Mouse (Mus musculus) cerebellum, postnatal 14 days (tissue): ENCODE measurements around the gene Zfand2b.
A peak's percentile ranks its signal among the peaks of the same experiment; 100 is the strongest.

Experiments used
- DNase-seq, 2 experiments: peaks; one replicate each; pipeline ENCODE4 v3.0.0; 2021; ENCODE audit warnings: mixed read lengths in 2 of 2

Gene Zfand2b

GRCm38 (mm10) chr1:75160256-75160617, 8.2 kb upstream of the Zfand2b start:
- DNase-seq = no peak

GRCm38 (mm10) chr1:75168093-75168471, 364 bp upstream of the Zfand2b start:
- no peak for DNase-seq

GRCm38 (mm10) chr1:75179334-75180104, 11.1 kb downstream of the Zfand2b start:
- peak; percentile 90 to 92 for DNase-seq

GRCm38 (mm10) chr1:75180105-75180590, 11.7 kb downstream of the Zfand2b start, which contains the start of gene Abcb6:
Gene Abcb6, minus strand, starts transcription at chr1:75180392.
- DNase-seq = peak; percentile 87 to 92

GRCm38 (mm10) chr1:75180741-75181140, 12.3 kb downstream of the Zfand2b start:
- no peak for DNase-seq

GRCm38 (mm10) chr1:75181377-75181870, 13.0 kb downstream of the Zfand2b start:
- peak in 1 of 2 experiments; percentile 37 for DNase-seq

- DNase-seq = peak in 1 of 2 experiments; percentile 39
Observed at GRCm38 (mm10) chr1:75182160-75182559, 13.7 kb downstream of the Zfand2b start.

GRCm38 (mm10) chr1:75185495-75185894, 17.0 kb downstream of the Zfand2b start:
- peak in 1 of 2 experiments; percentile 42 for DNase-seq

- no peak for DNase-seq
Observed at GRCm38 (mm10) chr1:75187126-75187525, 18.7 kb downstream of the Zfand2b start.

GRCm38 (mm10) chr1:75187914-75188483, 19.6 kb downstream of the Zfand2b start:
- no peak for DNase-seq

- DNase-seq = no peak
Observed at GRCm38 (mm10) chr1:75190577-75190976, 22.1 kb downstream of the Zfand2b start.

GRCm38 (mm10) chr1:75191258-75191621, 22.8 kb downstream of the Zfand2b start:
- DNase-seq = no peak

GRCm38 (mm10) chr1:75191622-75192402, 23.4 kb downstream of the Zfand2b start, which contains the start of the genes Ankzf1 and Atg9a:
Gene Ankzf1, plus strand, starts transcription at chr1:75192151.
Gene Atg9a, minus strand, starts transcription at chr1:75192196.
- DNase-seq = peak; percentile 92 to 94

GRCm38 (mm10) chr1:75192452-75192851, 24.0 kb downstream of the Zfand2b start:
- DNase-seq = peak in 1 of 2 experiments; percentile 45

- no peak for DNase-seq
Observed at GRCm38 (mm10) chr1:75201236-75201635, 32.8 kb downstream of the Zfand2b start.

GRCm38 (mm10) chr1:75208967-75209678, 40.7 kb downstream of the Zfand2b start:
- DNase-seq = no peak

GRCm38 (mm10) chr1:75210136-75211087, 42.0 kb downstream of the Zfand2b start, which contains the start of the genes Glb1l and Stk16:
Gene Glb1l, minus strand, starts transcription at chr1:75210813.
Gene Stk16, plus strand, starts transcription at chr1:75210838.
- DNase-seq = peak; percentile 97 to 98

- no peak for DNase-seq
Observed at GRCm38 (mm10) chr1:75211141-75211708, 42.8 kb downstream of the Zfand2b start.

GRCm38 (mm10) chr1:75212542-75212941, 44.1 kb downstream of the Zfand2b start:
- DNase-seq = no peak

GRCm38 (mm10) chr1:75213096-75213495, 44.6 kb downstream of the Zfand2b start:
- no peak for DNase-seq

- no peak for DNase-seq
Observed at GRCm38 (mm10) chr1:75214442-75214841, 46.0 kb downstream of the Zfand2b start.
